Mouse (Mus musculus) E14TG2a.4 (cell line): ENCODE results near the gene Gm2056.
"Not testable (repeated sequence)": the region's sequence is repeated elsewhere in the genome, so short reads cannot be mapped to it uniquely, and the experiment has no call there.

Source experiments
- CTCF ChIP-seq: conservative IDR thresholded peaks from 2 replicates; pipeline ENCODE4 v1.5.1; 2014; ENCODE audit warnings: low read length
- NANOG ChIP-seq: IDR thresholded peaks from 2 replicates; pipeline ENCODE4 v1.6.1; 2014; ENCODE audit warnings: borderline replicate concordance, low read length, mixed read lengths
- POU5F1 ChIP-seq: IDR thresholded peaks from 2 replicates; pipeline ENCODE4 v1.6.1; 2014; ENCODE audit warnings: low read length, borderline replicate concordance

DNA sequence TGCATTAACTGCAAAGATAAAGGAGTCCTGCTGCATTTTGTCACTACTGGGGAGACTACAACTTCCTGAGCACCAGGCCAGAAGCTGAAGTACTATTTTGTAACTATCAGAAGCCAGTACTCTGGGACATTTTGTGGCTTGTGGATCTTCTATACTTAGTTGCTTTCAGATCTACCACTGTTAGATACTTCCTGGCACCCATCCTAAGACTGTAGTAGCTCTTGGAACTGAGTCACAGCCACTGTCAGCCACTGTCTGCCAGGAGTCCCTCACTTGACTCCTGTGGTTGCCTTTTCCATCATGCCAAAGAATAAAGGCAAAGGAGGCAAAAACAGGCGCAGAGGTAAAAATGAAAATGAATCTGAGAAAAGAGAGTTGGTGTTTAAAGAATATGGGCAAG is 15.3 kb upstream of the Gm2056 start, which contains the start of gene Gm2075:
- TF ChIP-seq CTCF, NANOG, POU5F1: not testable (repeated sequence)
